9 mouse cellular contexts compared by ENCODE assay signal in genomic region chr1:112456047-112456446, GRCm38 (mm10).
DNase-seq lines count a peak whose midpoint lies in the region; ATAC-seq lines count a peak whose summit lies in the region.
"Had no signal": no experiment of that assay in that cellular context is flagged by ENCODE, and none has a peak within 500 bp of the region (broad histone marks: within the 10 kb centered on the region; RNA-seq: fewer than 3 reads in every experiment).

No protein-coding gene starts in this region.

- H3K4me1 ChIP-seq in heart, embryonic 10.5 days = no peaks in the 10 kb centered on the region
- H3K4me1 ChIP-seq in limb, embryonic 11.5 days (ENCODE audit: control insufficient read depth, insufficient read depth, low read length) = no peaks in the 10 kb centered on the region
- H3K4me1 ChIP-seq: limb, embryonic 12.5 days had no signal

- no peak overlapping the region for H3K4me2 ChIP-seq in limb, embryonic 11.5 days (ENCODE audit: low read depth, severe bottlenecking)
- H3K4me2 ChIP-seq: limb, embryonic 12.5 days had no signal

- no peaks in the 10 kb centered on the region for H3K36me3 ChIP-seq in heart, embryonic 10.5 days
- H3K36me3 ChIP-seq in limb, embryonic 11.5 days (ENCODE audit: control insufficient read depth, insufficient read depth, low read length) = no peaks in the 10 kb centered on the region
- H3K36me3 ChIP-seq: limb, embryonic 12.5 days had no signal

- H3K27ac ChIP-seq in heart, embryonic 10.5 days = no peak overlapping the region
- H3K27ac ChIP-seq in limb, embryonic 11.5 days (replicated peaks; ENCODE audit: low read depth, low read length) = no peak overlapping the region
- H3K27ac ChIP-seq: limb, embryonic 12.5 days had no signal

- no peak overlapping the region for H3K4me3 ChIP-seq in heart, embryonic 10.5 days
- no peak overlapping the region for H3K4me3 ChIP-seq in limb, embryonic 11.5 days (ENCODE audit: low read depth, low read length)
- H3K4me3 ChIP-seq: limb, embryonic 12.5 days had no signal

- H3K9ac ChIP-seq in limb, embryonic 11.5 days (ENCODE audit: low read length) = no peak overlapping the region
- H3K9ac ChIP-seq: limb, embryonic 12.5 days had no signal

- no peaks in the 10 kb centered on the region for H3K9me3 ChIP-seq in heart, embryonic 10.5 days
- no peaks in the 10 kb centered on the region for H3K9me3 ChIP-seq in limb, embryonic 11.5 days (ENCODE audit: control insufficient read depth, low read length)
- H3K9me3 ChIP-seq: limb, embryonic 12.5 days had no signal

- no peaks in the 10 kb centered on the region for H3K27me3 ChIP-seq in heart, embryonic 10.5 days (ENCODE audit: insufficient read depth, poor library complexity, severe bottlenecking)
- H3K27me3 ChIP-seq in limb, embryonic 11.5 days (ENCODE audit: control insufficient read depth, insufficient read depth, low read length) = no peaks in the 10 kb centered on the region
- H3K27me3 ChIP-seq: limb, embryonic 12.5 days had no signal

- DNase-seq in heart, postnatal 4 days = peak; percentile 29
- no peak for DNase-seq in heart, embryonic 10.5 days (ENCODE audit: low spot score)
- DNase-seq in R1 (ENCODE audit: low read depth, low spot score) = peak; percentile 77
- DNase-seq in embryo, embryonic 11 days = peak; percentile 79
- DNase-seq in hindlimb bud, embryonic 11.5 days (ENCODE audit: extremely low spot score, low read depth, low spot score) = peak; percentile 42
- peak; percentile 67 for DNase-seq in limb, embryonic 11.5 days (ENCODE audit: low spot score)
- DNase-seq in right cerebral cortex, adult 2 months (ENCODE audit: low spot score in 2 of 2) = peak; percentile 51 to 68
- DNase-seq in spleen, postnatal 4 days (ENCODE audit: low spot score in 2 of 2) = no peak

- ATAC-seq in limb, embryonic 11.5 days (ENCODE audit: insufficient number of reproducible peaks, low FRiP score, low TSS enrichment, low read depth) = peak; percentile 58; the same call in 1 of the 2 replicates

- WGBS in heart, embryonic 10.5 days = 42% methylated on average over 11 of the region's 11 CpGs
- 42% methylated on average over 11 of the region's 11 CpGs for WGBS in limb, embryonic 11.5 days

Comparison
In these comparisons a context has a peak if more than half of its experiments do, and no peak if none do; other contexts are left out.
1. DNase-seq: peak in heart, postnatal 4 days (single experiment), R1 (single experiment), embryo, embryonic 11 days (single experiment), hindlimb bud, embryonic 11.5 days (single experiment), limb, embryonic 11.5 days (single experiment) and right cerebral cortex, adult 2 months (2 of 2); none in heart, embryonic 10.5 days (single experiment) and spleen, postnatal 4 days (0 of 2).